Mouse (Mus musculus) frontal cortex, postnatal 10 days (tissue): Measurements from ENCODE around the gene Cdk11b.
"Not testable (repeated sequence)": the region's sequence is repeated elsewhere in the genome, so short reads cannot be mapped to it uniquely, and the experiment has no call there.

ENCODE experiments used
- DNase-seq, 2 experiments: peaks; one replicate each; pipeline ENCODE4 v3.0.0; 2022; ENCODE audit warnings: low spot score in 2 of 2, mixed read lengths in 1 of 2

Gene Cdk11b

GRCm38 (mm10) chr4:155668689-155669597 lies 44.3 kb downstream of the Cdk11b start, which contains the start of gene Mib2:
Gene Mib2, minus strand, starts transcription at chr4:155669198.
- peak; percentile 97 to 98 for DNase-seq

GRCm38 (mm10) chr4:155669598-155670075 lies 45.0 kb downstream of the Cdk11b start:
- DNase-seq: no peak

- not testable (repeated sequence) for DNase-seq
Measured at GRCm38 (mm10) chr4:155670236-155670635, 45.6 kb downstream of the Cdk11b start.

GRCm38 (mm10) chr4:155672082-155672481 lies 47.4 kb downstream of the Cdk11b start:
- DNase-seq: no peak

GRCm38 (mm10) chr4:155675991-155676390 lies 51.3 kb downstream of the Cdk11b start:
- no peak for DNase-seq

- not testable (repeated sequence) for DNase-seq
Measured at GRCm38 (mm10) chr4:155683670-155684277, 59.1 kb downstream of the Cdk11b start.

GRCm38 (mm10) chr4:155687764-155688163 lies 63.1 kb downstream of the Cdk11b start:
- DNase-seq: not testable (repeated sequence)

- no peak for DNase-seq
Measured at GRCm38 (mm10) chr4:155690571-155691375, 66.1 kb downstream of the Cdk11b start.

- DNase-seq: no peak
Measured at GRCm38 (mm10) chr4:155692421-155692820, 67.8 kb downstream of the Cdk11b start.

GRCm38 (mm10) chr4:155694111-155694481 lies 69.4 kb downstream of the Cdk11b start, which contains the start of gene Fndc10:
Gene Fndc10, plus strand, starts transcription at chr4:155694342.
- peak; percentile 67 to 80 for DNase-seq

GRCm38 (mm10) chr4:155694482-155695401 lies 70.1 kb downstream of the Cdk11b start:
- DNase-seq: peak; percentile 64 to 76

- no peak for DNase-seq
Measured at GRCm38 (mm10) chr4:155695531-155696062, 70.9 kb downstream of the Cdk11b start.

- DNase-seq: no peak
Measured at GRCm38 (mm10) chr4:155696261-155697255, 71.9 kb downstream of the Cdk11b start.
